Mouse (Mus musculus) kidney, postnatal 14 days (tissue): ENCODE data around the gene Olfr1459.

Experiments
- DNase-seq: peaks from one replicate; pipeline ENCODE4 v3.0.0; 2022; ENCODE audit warnings: mixed read lengths

Olfr1459 gene

GRCm38 (mm10) chr19:13149449-13149848 is at the start of gene Olfr1459:
TSS of gene Olfr1459 (minus strand) at chr19:13149549.
- DNase-seq: no peak

GRCm38 (mm10) chr19:13185434-13185833 is 36.1 kb upstream of the Olfr1459 start, which contains the start of gene Olfr1462:
TSS of gene Olfr1462 (plus strand) at chr19:13185734.
- DNase-seq: no peak

- DNase-seq: no peak
Observed at GRCm38 (mm10) chr19:13162700-13163099, 13.4 kb upstream of the Olfr1459 start, which contains the start of gene Olfr1461. TSS of gene Olfr1461 (plus strand) at chr19:13163000.

GRCm38 (mm10) chr19:13106675-13107074 is 42.7 kb downstream of the Olfr1459 start, which contains the start of gene Olfr1458:
TSS of gene Olfr1458 (minus strand) at chr19:13106775.
- no peak for DNase-seq

- no peak for DNase-seq
Observed at GRCm38 (mm10) chr19:13097791-13098190, 51.6 kb downstream of the Olfr1459 start, which contains the start of gene Olfr1457. TSS of gene Olfr1457 (minus strand) at chr19:13097891.

- DNase-seq: no peak
Observed at GRCm38 (mm10) chr19:13093908-13094307, 55.4 kb downstream of the Olfr1459 start.
